Mouse (Mus musculus): ENCODE measurements at regions not wholly inside any gene's neighbourhood (a gene's known extent, or its start where the extent isn't known, plus 50 kb on each side); places are given as distances from the start of the nearest gene placed in this dataset.

DNA sequence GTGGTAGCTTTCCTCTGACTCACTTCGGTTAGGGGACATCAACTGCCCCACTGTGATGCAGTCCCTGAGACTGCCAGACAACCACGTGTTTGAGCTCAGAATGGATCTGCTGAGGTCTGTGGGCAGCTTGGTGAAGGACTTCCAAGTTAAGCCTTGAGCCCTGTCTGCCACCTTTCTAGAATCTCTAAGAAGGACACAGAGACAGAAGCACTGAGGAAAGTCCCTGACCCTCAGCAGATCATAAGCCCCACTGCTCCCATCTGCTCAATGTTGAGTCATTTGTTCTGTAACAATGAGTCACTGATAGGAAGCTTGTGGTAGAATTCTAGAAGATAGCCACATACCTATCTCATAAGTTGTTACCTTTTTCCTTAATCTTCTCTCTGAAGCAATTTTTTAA is 315.4 kb downstream of the Rps6kc1 start:
- Histone ChIP-seq H3K9me3 (ENCODE audit: low read length) (no peaks in the 10 kb centered on the region), H3K4me3 (ENCODE audit: low read depth, low read length) (no peak overlapping the region), H3K27me3 (ENCODE audit: insufficient read depth, low read length) (no peaks in the 10 kb centered on the region), H3K9ac (replicated peaks) (no peak overlapping the region), H3K4me1 (ENCODE audit: insufficient read depth) (no peaks in the 10 kb centered on the region), H3K36me3 (replicated peaks; ENCODE audit: insufficient read depth, low read length) (no peaks in the 10 kb centered on the region), H3K4me2 (ENCODE audit: low read depth, low read length) (no peak overlapping the region), H3K27ac (ENCODE audit: low read depth) (no peak overlapping the region)
- ATAC-seq (no peak), DNase-seq (no peak)
- WGBS (ENCODE audit: insufficient replicate concordance), result 73% methylated on average over 2 of the region's 2 CpGs
- TF ChIP-seq CTCF (IDR thresholded peaks at IDR 0.05; ENCODE audit: low read depth) (no peak), EP300 (IDR thresholded peaks at IDR 0.05; ENCODE audit: low read depth) (no peak)

DNA sequence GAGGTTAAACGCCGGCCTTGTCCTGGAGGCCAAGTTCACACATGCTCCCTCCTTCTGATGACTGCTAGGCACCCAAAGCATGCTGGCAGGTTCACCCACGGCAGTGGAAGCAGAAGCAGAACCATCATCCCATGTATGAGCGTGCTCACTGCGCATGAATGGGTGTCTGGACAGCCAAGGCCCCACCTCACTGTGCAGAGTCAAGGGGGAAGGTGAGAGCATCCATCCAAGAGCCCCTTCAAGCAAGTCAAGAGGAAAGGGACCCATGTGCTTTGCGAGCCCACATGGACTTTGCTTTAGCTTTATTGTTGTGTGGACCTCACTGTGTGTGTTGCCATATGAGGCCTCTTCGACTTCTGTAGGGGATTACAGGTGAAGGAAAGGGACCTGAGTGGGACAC is 319.9 kb downstream of the Rps6kc1 start:
- H3K9me3 ChIP-seq (ENCODE audit: low read length), result no peaks in the 10 kb centered on the region
- H3K4me2 ChIP-seq (ENCODE audit: low read depth, low read length), result no peak overlapping the region
- H3K9ac ChIP-seq (replicated peaks), result no peak overlapping the region
- no peak overlapping the region for H3K4me3 ChIP-seq (ENCODE audit: low read depth, low read length)
- WGBS (ENCODE audit: insufficient replicate concordance), result 77% methylated on average over 7 of the region's 7 CpGs
- no peaks in the 10 kb centered on the region for H3K4me1 ChIP-seq (ENCODE audit: insufficient read depth)
- no peaks in the 10 kb centered on the region for H3K27me3 ChIP-seq (ENCODE audit: insufficient read depth, low read length)
- H3K36me3 ChIP-seq (replicated peaks; ENCODE audit: insufficient read depth, low read length), result no peaks in the 10 kb centered on the region
- ATAC-seq, result no peak
- no peak for DNase-seq
- TF ChIP-seq CTCF (IDR thresholded peaks at IDR 0.05; ENCODE audit: low read depth) (no peak), EP300 (IDR thresholded peaks at IDR 0.05; ENCODE audit: low read depth) (no peak)
- no peak overlapping the region for H3K27ac ChIP-seq (ENCODE audit: low read depth)

DNA sequence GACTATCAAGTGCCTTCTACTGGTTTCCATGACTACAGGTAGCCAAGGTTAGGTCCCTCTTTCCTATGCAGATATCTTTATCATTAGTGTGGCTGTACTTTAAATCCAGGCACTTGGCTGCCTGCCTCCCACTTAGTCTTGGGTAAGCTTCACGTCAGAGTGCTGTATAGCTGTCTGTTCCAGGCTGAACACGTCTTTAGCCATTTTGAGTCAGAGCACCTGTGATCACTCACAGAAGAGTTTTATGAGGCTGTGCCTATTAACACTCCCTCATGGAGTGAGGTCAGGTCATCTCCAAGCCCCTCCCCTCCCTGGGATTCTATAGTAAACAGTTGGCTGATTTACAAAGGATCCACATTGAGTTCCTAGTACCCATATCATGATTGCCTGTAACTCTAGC is 322.0 kb downstream of the Rps6kc1 start:
- no peak overlapping the region for H3K27ac ChIP-seq (ENCODE audit: low read depth)
- no peak for TF ChIP-seq EP300 (IDR thresholded peaks at IDR 0.05; ENCODE audit: low read depth)
- no peaks in the 10 kb centered on the region for H3K4me1 ChIP-seq (ENCODE audit: insufficient read depth)
- DNase-seq (no peak), ATAC-seq (no peak)
- H3K27me3 ChIP-seq (ENCODE audit: insufficient read depth, low read length), result no peaks in the 10 kb centered on the region
- no peaks in the 10 kb centered on the region for H3K36me3 ChIP-seq (replicated peaks; ENCODE audit: insufficient read depth, low read length)
- no peak overlapping the region for H3K4me2 ChIP-seq (ENCODE audit: low read depth, low read length)
- H3K9ac ChIP-seq (replicated peaks), result no peak overlapping the region
- no peaks in the 10 kb centered on the region for H3K9me3 ChIP-seq (ENCODE audit: low read length)
- 60% methylated on average over 2 of the region's 2 CpGs for WGBS (ENCODE audit: insufficient replicate concordance)
- no peak overlapping the region for H3K4me3 ChIP-seq (ENCODE audit: low read depth, low read length)

DNA sequence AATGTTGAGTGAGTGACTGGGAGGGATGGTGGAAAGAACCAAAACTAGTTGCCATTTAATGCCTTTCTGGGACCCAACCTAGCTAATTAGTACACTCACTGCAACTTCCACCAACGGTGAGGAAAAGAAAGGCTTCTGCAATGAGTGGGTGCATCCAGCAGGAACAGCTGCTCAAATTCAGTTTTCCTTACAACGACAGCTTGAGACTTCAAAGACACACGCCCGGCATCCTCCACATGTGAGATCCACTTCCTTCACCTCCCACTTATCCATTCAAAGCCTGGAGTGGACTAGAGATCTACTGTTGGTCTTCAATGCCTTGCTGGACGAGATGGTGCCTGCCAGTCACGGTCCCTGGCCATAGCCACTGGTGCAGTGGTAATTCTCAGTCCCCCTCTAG is 328.3 kb downstream of the Rps6kc1 start:
- DNase-seq (no peak), ATAC-seq (no peak)
- no peak overlapping the region for H3K4me3 ChIP-seq (ENCODE audit: low read depth, low read length)
- 66% methylated on average over 6 of the region's 6 CpGs for WGBS (ENCODE audit: insufficient replicate concordance)
- H3K9ac ChIP-seq (replicated peaks), result no peak overlapping the region
- no peak for TF ChIP-seq CTCF (IDR thresholded peaks at IDR 0.05; ENCODE audit: low read depth)
- no peak for TF ChIP-seq EP300 (IDR thresholded peaks at IDR 0.05; ENCODE audit: low read depth)
- H3K36me3 ChIP-seq (replicated peaks; ENCODE audit: insufficient read depth, low read length), result no peaks in the 10 kb centered on the region
- H3K4me1 ChIP-seq (ENCODE audit: insufficient read depth), result no peaks in the 10 kb centered on the region
- no peaks in the 10 kb centered on the region for H3K27me3 ChIP-seq (ENCODE audit: insufficient read depth, low read length)
- no peak overlapping the region for H3K4me2 ChIP-seq (ENCODE audit: low read depth, low read length)
- no peaks in the 10 kb centered on the region for H3K9me3 ChIP-seq (ENCODE audit: low read length)
- H3K27ac ChIP-seq (ENCODE audit: low read depth), result no peak overlapping the region

DNA sequence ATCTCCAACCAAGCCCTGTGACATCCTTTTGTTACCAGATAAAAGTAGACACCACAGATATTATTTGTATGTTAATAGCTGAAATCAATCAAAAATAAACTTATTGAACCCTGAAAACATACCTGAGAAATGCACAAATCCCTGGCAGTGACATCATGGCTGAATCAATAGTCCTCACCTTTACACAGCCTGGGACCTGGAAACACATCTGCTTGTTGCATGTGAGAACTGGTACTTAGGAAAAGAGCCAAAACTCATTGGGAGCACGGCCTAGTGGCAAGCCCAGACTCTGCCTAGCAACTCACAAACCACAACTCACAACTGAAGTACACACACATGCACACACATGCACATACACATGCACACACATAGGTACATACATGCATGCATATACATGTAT is 330.9 kb downstream of the Rps6kc1 start:
- H3K4me1 ChIP-seq (ENCODE audit: insufficient read depth), result no peaks in the 10 kb centered on the region
- no peak overlapping the region for H3K4me3 ChIP-seq (ENCODE audit: low read depth, low read length)
- H3K27ac ChIP-seq (ENCODE audit: low read depth), result no peak overlapping the region
- no peaks in the 10 kb centered on the region for H3K27me3 ChIP-seq (ENCODE audit: insufficient read depth, low read length)
- no peak overlapping the region for H3K4me2 ChIP-seq (ENCODE audit: low read depth, low read length)
- no peak for DNase-seq
- ATAC-seq, result peak; percentile 71; the same call in 1 of the 2 replicates
- no peaks in the 10 kb centered on the region for H3K9me3 ChIP-seq (ENCODE audit: low read length)
- no peak for TF ChIP-seq EP300 (IDR thresholded peaks at IDR 0.05; ENCODE audit: low read depth)
- no peak for TF ChIP-seq CTCF (IDR thresholded peaks at IDR 0.05; ENCODE audit: low read depth)
- H3K36me3 ChIP-seq (replicated peaks; ENCODE audit: insufficient read depth, low read length), result no peaks in the 10 kb centered on the region
- no peak overlapping the region for H3K9ac ChIP-seq (replicated peaks)
- 59% methylated on average over 1 of the region's 1 CpGs for WGBS (ENCODE audit: insufficient replicate concordance)

DNA sequence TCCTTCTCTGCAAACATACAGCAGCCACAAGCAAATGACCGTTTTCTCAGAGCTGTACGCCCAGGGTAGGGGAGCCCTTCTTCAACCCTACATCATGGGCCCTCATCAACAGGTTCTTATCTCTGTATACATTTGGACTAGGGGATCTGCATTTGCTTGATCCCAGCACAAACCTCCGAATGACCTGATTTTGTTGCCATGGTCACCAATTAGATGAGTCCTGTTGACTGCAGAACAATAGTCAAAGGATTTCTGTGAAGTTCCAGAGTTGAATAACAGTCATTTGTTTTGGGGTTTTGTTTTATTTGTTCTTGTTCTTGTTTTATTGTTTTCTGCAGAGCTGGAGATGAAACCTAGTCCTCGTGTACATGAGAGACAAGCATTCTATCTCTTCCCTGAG is 340.6 kb downstream of the Rps6kc1 start:
- no peaks in the 10 kb centered on the region for H3K36me3 ChIP-seq (replicated peaks; ENCODE audit: insufficient read depth, low read length)
- ATAC-seq (no peak), DNase-seq (no peak)
- TF ChIP-seq EP300 (IDR thresholded peaks at IDR 0.05; ENCODE audit: low read depth) (no peak), CTCF (IDR thresholded peaks at IDR 0.05; ENCODE audit: low read depth) (no peak)
- no peak overlapping the region for H3K9ac ChIP-seq (replicated peaks)
- H3K9me3 ChIP-seq (ENCODE audit: low read length), result no peaks in the 10 kb centered on the region
- H3K4me3 ChIP-seq (ENCODE audit: low read depth, low read length), result no peak overlapping the region
- H3K4me1 ChIP-seq (ENCODE audit: insufficient read depth), result no peaks in the 10 kb centered on the region
- no peaks in the 10 kb centered on the region for H3K27me3 ChIP-seq (ENCODE audit: insufficient read depth, low read length)
- no peak overlapping the region for H3K27ac ChIP-seq (ENCODE audit: low read depth)
- H3K4me2 ChIP-seq (ENCODE audit: low read depth, low read length), result no peak overlapping the region
- WGBS (ENCODE audit: insufficient replicate concordance), result 49% methylated on average over 4 of the region's 4 CpGs

DNA sequence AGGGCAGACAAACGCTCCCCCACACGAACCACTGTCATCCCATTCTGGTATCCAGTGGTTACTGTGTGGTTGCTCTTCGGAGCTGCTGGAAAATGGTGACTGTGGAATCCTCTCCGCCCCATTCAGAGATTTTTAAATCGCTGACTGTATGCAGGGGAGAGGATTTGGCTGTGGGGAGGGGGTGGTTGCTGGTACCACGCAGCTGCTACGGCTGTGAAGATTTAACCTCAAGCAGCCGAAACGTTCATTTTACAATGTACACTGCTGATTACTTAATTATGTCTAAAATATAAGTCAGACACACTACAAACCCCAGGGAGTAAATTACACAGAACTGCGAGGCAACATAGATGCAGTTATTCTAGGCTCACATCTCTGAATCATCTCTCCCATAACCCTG is 341.0 kb downstream of the Rps6kc1 start:
- no peak for TF ChIP-seq CTCF (IDR thresholded peaks at IDR 0.05; ENCODE audit: low read depth)
- no peak for TF ChIP-seq EP300 (IDR thresholded peaks at IDR 0.05; ENCODE audit: low read depth)
- no peak for ATAC-seq
- Histone ChIP-seq H3K9ac (replicated peaks) (no peak overlapping the region), H3K27me3 (ENCODE audit: insufficient read depth, low read length) (no peaks in the 10 kb centered on the region), H3K4me3 (ENCODE audit: low read depth, low read length) (no peak overlapping the region), H3K27ac (ENCODE audit: low read depth) (no peak overlapping the region), H3K4me2 (ENCODE audit: low read depth, low read length) (no peak overlapping the region), H3K4me1 (ENCODE audit: insufficient read depth) (no peaks in the 10 kb centered on the region), H3K9me3 (ENCODE audit: low read length) (no peaks in the 10 kb centered on the region), H3K36me3 (replicated peaks; ENCODE audit: insufficient read depth, low read length) (no peaks in the 10 kb centered on the region)
- DNase-seq, result no peak
- WGBS (ENCODE audit: insufficient replicate concordance), result 80% methylated on average over 10 of the region's 10 CpGs

All from liver, postnatal 0 days (tissue).